ENCODE assay signal across 9 mouse cellular contexts in genomic region chr7:144074718-144075117, GRCm38 (mm10).
DNase-seq lines count a peak whose midpoint lies in the region; ATAC-seq lines count a peak whose summit lies in the region.
"Had no signal": no experiment of that assay in that cellular context is flagged by ENCODE, and none has a peak within 500 bp of the region (broad histone marks: within the 10 kb centered on the region; RNA-seq: fewer than 3 reads in every experiment).

No protein-coding gene starts in this region.

- no peak overlapping the region for H3K4me2 ChIP-seq in kidney, embryonic 16.5 days (replicated peaks; ENCODE audit: low read depth, low read length)
- H3K4me2 ChIP-seq in limb, embryonic 11.5 days (ENCODE audit: low read depth, severe bottlenecking), result no peak overlapping the region

- H3K27ac ChIP-seq in kidney, embryonic 16.5 days (ENCODE audit: low read length), result no peak overlapping the region
- no peak overlapping the region for H3K27ac ChIP-seq in limb, embryonic 11.5 days (replicated peaks; ENCODE audit: low read depth, low read length)

- H3K9ac ChIP-seq in kidney, embryonic 16.5 days (replicated peaks; ENCODE audit: low read length), result no peak overlapping the region
- H3K9ac ChIP-seq in limb, embryonic 11.5 days (ENCODE audit: low read length), result no peak overlapping the region

- H3K27me3 ChIP-seq in kidney, embryonic 16.5 days (ENCODE audit: insufficient read depth, low read length), result no peaks in the 10 kb centered on the region
- H3K27me3 ChIP-seq in limb, embryonic 11.5 days (ENCODE audit: control insufficient read depth, insufficient read depth, low read length), result no peaks in the 10 kb centered on the region

- no peak for ATAC-seq in kidney, embryonic 16.5 days (ENCODE audit: low FRiP score, low TSS enrichment)
- ATAC-seq in limb, embryonic 11.5 days (ENCODE audit: insufficient number of reproducible peaks, low FRiP score, low TSS enrichment, low read depth), result no peak

- H3K9me3 ChIP-seq in kidney, embryonic 16.5 days (ENCODE audit: low read length), result no peaks in the 10 kb centered on the region
- no peaks in the 10 kb centered on the region for H3K9me3 ChIP-seq in limb, embryonic 11.5 days (ENCODE audit: control insufficient read depth, low read length)

- no peak overlapping the region for H3K4me3 ChIP-seq in kidney, embryonic 16.5 days (ENCODE audit: low read length)
- no peak overlapping the region for H3K4me3 ChIP-seq in limb, embryonic 11.5 days (ENCODE audit: low read depth, low read length)
- H3K4me3 ChIP-seq: erythroblast, embryonic 14.5 days had no signal

- 0 out of 2 replicates have a peak, but pooled peaks cover 2% of the 10 kb centered on the region for H3K36me3 ChIP-seq in kidney, embryonic 16.5 days (ENCODE audit: insufficient read depth, low read length)
- no peaks in the 10 kb centered on the region for H3K36me3 ChIP-seq in limb, embryonic 11.5 days (ENCODE audit: control insufficient read depth, insufficient read depth, low read length)

- DNase-seq in kidney, adult 11 months, result peak; percentile 45
- DNase-seq in adrenal gland, adult 18-20 months (ENCODE audit: low spot score in 2 of 2), result peak; percentile 62 to 73
- DNase-seq in embryo, embryonic 11 days, result peak; percentile 76
- DNase-seq in hindlimb bud, embryonic 11.5 days (ENCODE audit: extremely low spot score, low read depth, low spot score), result peak; percentile 30
- peak; percentile 83 for DNase-seq in limb, embryonic 11.5 days (ENCODE audit: low spot score)
- peak; percentile 68 for DNase-seq in ovary, postnatal 14 days (ENCODE audit: low spot score)
- peak; percentile 65 for DNase-seq in thymus, postnatal 14 days

- H3K4me1 ChIP-seq in kidney, embryonic 16.5 days (ENCODE audit: insufficient read depth, low read length), result no peaks in the 10 kb centered on the region
- H3K4me1 ChIP-seq in limb, embryonic 11.5 days (ENCODE audit: control insufficient read depth, insufficient read depth, low read length), result no peaks in the 10 kb centered on the region

- 28% methylated on average over 3 of the region's 3 CpGs for WGBS in kidney, embryonic 16.5 days
- 24% methylated on average over 3 of the region's 3 CpGs for WGBS in limb, embryonic 11.5 days

Comparison
In these comparisons a context has a peak if more than half of its experiments do, and no peak if none do; other contexts are left out.
1. DNase-seq: peak in every context shown above with its lines; median percentile 83 in limb, embryonic 11.5 days; 76 in embryo, embryonic 11 days; 68 in ovary, postnatal 14 days; 68 in adrenal gland, adult 18-20 months; 65 in thymus, postnatal 14 days; 45 in kidney, adult 11 months; 30 in hindlimb bud, embryonic 11.5 days.